Mouse (Mus musculus) liver, adult 2 months (tissue): ENCODE measurements around the gene Sfxn2. TPM values are rescaled to one million over a fixed set of nuclear protein-coding genes. Genes with fewer than 3 reads are reported as not detected.

Experiments used
- DNase-seq: peaks from one replicate; pipeline ENCODE4 v3.0.0-alpha.2; 2011; ENCODE audit warnings: low read depth, low spot score; ENCODE audit errors: extremely low read depth
- H3K27ac ChIP-seq: fragments of 200-500 bp; replicated peaks from 2 replicates; pipeline ENCODE4 v1.5.1; 2012; ENCODE audit warnings: low read depth, mild to moderate bottlenecking, control low read depth, inconsistent platforms, low read length; ENCODE audit not compliant: insufficient read depth
- H3K27me3 ChIP-seq: fragments of 200-500 bp; 2 replicates; pipeline ENCODE4 v1.6.1; 2012; ENCODE audit warnings: mild to moderate bottlenecking, moderate library complexity, low read length, inconsistent platforms; ENCODE audit not compliant: control insufficient read depth, insufficient read depth
- H3K36me3 ChIP-seq: fragments of 200-500 bp; 2 replicates; pipeline ENCODE4 v1.6.1; 2012; ENCODE audit warnings: low read length, inconsistent platforms; ENCODE audit not compliant: control insufficient read depth, insufficient read depth
- H3K4me1 ChIP-seq: fragments of 200-500 bp; 2 replicates; pipeline ENCODE4 v1.6.1; 2011; ENCODE audit warnings: low read length; ENCODE audit not compliant: control insufficient read depth, insufficient read depth
- H3K4me3 ChIP-seq: fragments of 200-500 bp; 2 replicates; pipeline ENCODE4 v1.5.1; 2011; ENCODE audit warnings: low read depth, mild to moderate bottlenecking, control low read depth, low read length, moderate library complexity; ENCODE audit not compliant: insufficient read depth
- H3K79me2 ChIP-seq: fragments of 200-500 bp; 2 replicates; pipeline ENCODE4 v1.6.1; 2012; ENCODE audit warnings: inconsistent platforms, mild to moderate bottlenecking, low read length, moderate library complexity; ENCODE audit not compliant: control insufficient read depth, insufficient read depth
- H3K9ac ChIP-seq: fragments of 200-500 bp; 2 replicates; pipeline ENCODE4 v1.6.1; 2012; ENCODE audit warnings: low read depth, mild to moderate bottlenecking, control low read depth, inconsistent platforms, low read length
- CTCF ChIP-seq: fragments of 200-500 bp; IDR thresholded peaks from 2 replicates; pipeline ENCODE4 v1.5.1; 2011; ENCODE audit warnings: low read depth, low read length, control low read depth
- POLR2A ChIP-seq: fragments of 200-500 bp; IDR thresholded peaks from 2 replicates; pipeline ENCODE4 v1.6.1; 2011; ENCODE audit warnings: low read length, control low read depth; ENCODE audit not compliant: insufficient read depth; ENCODE audit errors: extremely low read depth
- WGBS: fragments of 180-500 bp; shearing (Covaris S2); methylation state at CpG from one replicate; pipeline ENCODE4 v1.1.7; 2018; 5-methylcytosine and 5-hydroxymethylcytosine counted together
- polyA plus RNA-seq: library from polyadenylated mRNA; depleted of rRNA; stranded (reverse); fragments of >200 nt; gene quantifications from 2 replicates; pipeline ENCODE4 v1.2.3, GENCODE M21; 2012; rRNA removed
- total RNA-seq: library from RNA; depleted of rRNA; stranded (reverse); fragments of >200 nt; gene quantifications from 2 replicates; pipeline ENCODE4 v1.2.3, GENCODE M21; 2014; rRNA removed

Sfxn2 gene
- total and polyA plus RNA-seq, 2 experiments, result 15.1 to 33.8 TPM

DNA sequence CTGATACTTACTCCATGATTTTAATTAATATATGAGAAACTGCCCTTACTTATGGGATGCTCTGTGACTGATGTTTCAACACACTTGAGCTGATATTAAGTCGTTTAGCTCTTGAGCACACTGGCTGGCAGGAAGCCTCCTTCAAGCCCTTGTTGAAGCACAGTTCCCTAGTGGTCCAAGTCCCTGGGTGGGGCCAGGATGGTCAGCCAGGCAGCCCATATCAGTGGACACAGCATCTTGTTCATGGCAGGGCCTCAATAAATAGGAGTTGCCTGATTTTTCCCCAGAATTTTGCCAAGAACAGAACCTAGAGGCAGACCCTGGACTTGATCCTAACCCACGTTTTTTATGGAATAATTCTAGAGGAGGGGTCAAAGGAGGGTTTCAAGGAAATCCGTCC, 74.1 kb downstream of the Sfxn2 start:
- no peak overlapping the region for H3K4me3 ChIP-seq
- WGBS, result 58% methylated on average over 3 of the region's 3 CpGs
- DNase-seq, result no peak
- H3K79me2 ChIP-seq, result peaks cover 23% of the 10 kb centered on the region; the same call in 1 of the 2 replicates
- TF ChIP-seq CTCF (no peak), POLR2A (no peak)
- H3K4me1 ChIP-seq, result peaks cover 38% of the 10 kb centered on the region
- H3K27me3 ChIP-seq, result no peaks in the 10 kb centered on the region
- no peak overlapping the region for H3K9ac ChIP-seq
- peaks cover 21% of the 10 kb centered on the region; the same call in 1 of the 2 replicates for H3K36me3 ChIP-seq
- H3K27ac ChIP-seq, result no peak overlapping the region

Other genes starting within 250 kb of the Sfxn2 start
- 0.27 and 0.46 TPM in 2 replicates for gene Psd, start 246.2 kb upstream of the Sfxn2 start, total RNA-seq
- gene Psd, start 246.2 kb upstream of the Sfxn2 start, polyA plus RNA-seq, result 0.57 and 0.71 TPM in 2 replicates
- 6.2 and 6.4 TPM in 2 replicates for gene Fbxl15, start 245.2 kb upstream of the Sfxn2 start, total RNA-seq
- 15.1 and 22.6 TPM in 2 replicates for gene Fbxl15, start 245.2 kb upstream of the Sfxn2 start, polyA plus RNA-seq
- gene Cuedc2, start 234.7 kb upstream of the Sfxn2 start, total RNA-seq, result 19.5 and 21.7 TPM in 2 replicates
- 24.6 and 25.1 TPM in 2 replicates for gene Cuedc2, start 234.7 kb upstream of the Sfxn2 start, polyA plus RNA-seq
- 1.2 and 1.3 TPM in 2 replicates for gene Mfsd13a, start 232.2 kb upstream of the Sfxn2 start, total RNA-seq
- gene Mfsd13a, start 232.2 kb upstream of the Sfxn2 start, polyA plus RNA-seq, result 17.9 and 22.0 TPM in 2 replicates
- 0.09 and 0.40 TPM in 2 replicates for gene 2310034G01Rik, start 223.1 kb upstream of the Sfxn2 start, total RNA-seq
- gene 2310034G01Rik, start 223.1 kb upstream of the Sfxn2 start, polyA plus RNA-seq, result 0.10 and 0.25 TPM in 2 replicates
- gene Actr1a, start 177.6 kb upstream of the Sfxn2 start, total RNA-seq, result 29.7 and 32.5 TPM in 2 replicates
- gene Actr1a, start 177.6 kb upstream of the Sfxn2 start, polyA plus RNA-seq, result 40.9 and 46.2 TPM in 2 replicates
- 1.1 and 2.3 TPM in 2 replicates for gene Sufu, start 176.5 kb upstream of the Sfxn2 start, total RNA-seq
- gene Sufu, start 176.5 kb upstream of the Sfxn2 start, polyA plus RNA-seq, result 2.8 and 3.2 TPM in 2 replicates
- 7.3 and 9.9 TPM in 2 replicates for gene Trim8, start 71.7 kb upstream of the Sfxn2 start, total RNA-seq
- gene Trim8, start 71.7 kb upstream of the Sfxn2 start, polyA plus RNA-seq, result 17.7 and 20.0 TPM in 2 replicates
- gene Arl3, start 167 bp upstream of the Sfxn2 start, total RNA-seq, result 21.9 and 25.1 TPM in 2 replicates
- gene Arl3, start 167 bp upstream of the Sfxn2 start, polyA plus RNA-seq, result 8.7 and 12.7 TPM in 2 replicates
- gene Wbp1l, start 25.7 kb downstream of the Sfxn2 start, total RNA-seq, result 66.7 and 90.9 TPM in 2 replicates
- gene Wbp1l, start 25.7 kb downstream of the Sfxn2 start, polyA plus RNA-seq, result 140 and 169 TPM in 2 replicates
- gene Cyp17a1, start 99.8 kb downstream of the Sfxn2 start, total RNA-seq, result 106 and 193 TPM in 2 replicates
- 85.1 and 113 TPM in 2 replicates for gene Cyp17a1, start 99.8 kb downstream of the Sfxn2 start, polyA plus RNA-seq
- gene Borcs7, start 116.5 kb downstream of the Sfxn2 start, total RNA-seq, result 4.8 TPM in 2 replicates
- 2.9 and 3.9 TPM in 2 replicates for gene Borcs7, start 116.5 kb downstream of the Sfxn2 start, polyA plus RNA-seq
- 57.8 and 67.9 TPM in 2 replicates for gene As3mt, start 134.1 kb downstream of the Sfxn2 start, total RNA-seq
- 19.3 and 29.3 TPM in 2 replicates for gene As3mt, start 134.1 kb downstream of the Sfxn2 start, polyA plus RNA-seq
- 4.4 and 5.3 TPM in 2 replicates for gene Cnnm2, start 188.2 kb downstream of the Sfxn2 start, total RNA-seq
- gene Cnnm2, start 188.2 kb downstream of the Sfxn2 start, polyA plus RNA-seq, result 6.3 and 7.1 TPM in 2 replicates